19 mouse cellular contexts compared by ENCODE assay signal in the genomic region with DNA sequence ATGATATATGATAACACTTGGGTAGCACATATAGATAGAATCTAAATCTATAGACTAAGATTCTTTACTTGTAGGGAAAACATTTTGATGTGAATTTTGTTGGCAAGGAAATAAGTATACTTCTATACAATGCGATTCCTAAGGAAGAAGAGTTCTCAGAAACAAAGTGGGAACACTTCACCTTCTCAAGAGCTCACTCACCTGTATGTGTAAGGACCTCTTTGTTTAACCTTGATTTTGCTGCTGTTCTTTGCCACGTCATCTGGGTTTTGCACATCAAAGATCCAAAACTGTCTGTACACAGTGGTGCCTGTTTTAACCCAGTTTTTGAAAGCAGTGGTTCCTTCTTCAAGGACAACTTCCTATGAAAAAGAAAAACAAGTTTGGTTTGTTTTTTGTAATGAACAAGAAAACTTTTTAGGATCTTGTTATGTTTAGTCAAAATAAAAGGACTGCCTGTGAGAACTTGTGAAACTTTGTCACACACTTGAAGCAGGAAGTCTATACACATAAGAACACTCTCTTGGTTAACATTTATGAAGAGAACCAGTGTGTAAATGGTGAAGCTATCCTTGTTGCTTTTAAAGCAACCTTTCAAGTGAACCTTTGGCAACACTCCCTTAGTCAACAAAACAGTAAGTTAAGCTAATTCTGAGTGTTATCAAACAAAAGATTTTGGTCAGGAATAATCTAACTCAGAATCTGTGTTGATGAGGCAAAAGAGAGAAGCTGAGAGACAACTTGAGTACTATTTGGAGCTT.
"Had no signal": no experiment of that assay in that cellular context is flagged by ENCODE, and none has a peak within 500 bp of the region (broad histone marks: within the 10 kb centered on the region; RNA-seq: fewer than 3 reads in every experiment).

No protein-coding gene starts in this region.

- H3K9ac ChIP-seq: intestine, embryonic 15.5 days; kidney, embryonic 15.5 days; liver, embryonic 12.5 days; liver, embryonic 15.5 days; midbrain, embryonic 13.5 days; neural tube, embryonic 12.5 days; neural tube, embryonic 15.5 days had no signal

- H3K36me3 ChIP-seq: intestine, embryonic 15.5 days; kidney, embryonic 15.5 days; liver, embryonic 12.5 days; liver, embryonic 15.5 days; midbrain, embryonic 13.5 days; neural tube, embryonic 12.5 days; neural tube, embryonic 15.5 days had no signal

- H3K27ac ChIP-seq: intestine, embryonic 15.5 days; kidney, embryonic 15.5 days; left cerebral cortex, adult 2 months; liver, embryonic 12.5 days; liver, embryonic 15.5 days; macrophage; midbrain, embryonic 13.5 days; neural tube, embryonic 12.5 days; neural tube, embryonic 15.5 days had no signal

- DNase-seq: kidney, adult 11 months; kidney, adult 8-10 months; kidney, postnatal 10 days; kidney, postnatal 36 days; layer of hippocampus, postnatal 36 days; right cerebral cortex, adult 18-20 months; right cerebral cortex, postnatal 14 days; right cerebral cortex, postnatal 4 days; thymus, postnatal 25 days had no signal

- H3K4me2 ChIP-seq: intestine, embryonic 15.5 days; kidney, embryonic 15.5 days; liver, embryonic 12.5 days; liver, embryonic 15.5 days; midbrain, embryonic 13.5 days; neural tube, embryonic 12.5 days; neural tube, embryonic 15.5 days had no signal

- H3K4me3 ChIP-seq: intestine, embryonic 15.5 days; kidney, embryonic 15.5 days; left cerebral cortex, adult 2 months; liver, embryonic 12.5 days; liver, embryonic 15.5 days; midbrain, embryonic 13.5 days; neural tube, embryonic 12.5 days; neural tube, embryonic 15.5 days had no signal

- H3K27me3 ChIP-seq: intestine, embryonic 15.5 days; kidney, embryonic 15.5 days; liver, embryonic 12.5 days; liver, embryonic 15.5 days; midbrain, embryonic 13.5 days; neural tube, embryonic 12.5 days; neural tube, embryonic 15.5 days had no signal

- H3K9me3 ChIP-seq: intestine, embryonic 15.5 days; kidney, embryonic 15.5 days; liver, embryonic 12.5 days; liver, embryonic 15.5 days; midbrain, embryonic 13.5 days; neural tube, embryonic 12.5 days; neural tube, embryonic 15.5 days had no signal

- ATAC-seq: hindbrain, embryonic 16.5 days; intestine, embryonic 15.5 days; liver, embryonic 12.5 days; midbrain, embryonic 13.5 days had no signal

- H3K4me1 ChIP-seq: intestine, embryonic 15.5 days; kidney, embryonic 15.5 days; liver, embryonic 12.5 days; liver, embryonic 15.5 days; midbrain, embryonic 13.5 days; neural tube, embryonic 12.5 days; neural tube, embryonic 15.5 days had no signal
